Mouse (Mus musculus) subcutaneous adipose tissue, adult 2 months (tissue): ENCODE measurements around the gene Fbxo22. TPM values are rescaled to one million over a fixed set of nuclear protein-coding genes. Genes with fewer than 3 reads are reported as not detected.

Experiments
- polyA plus RNA-seq: library from polyadenylated mRNA; depleted of rRNA; stranded (reverse); fragments of >200 nt; gene quantifications from 2 replicates; pipeline ENCODE4 v1.2.3, GENCODE M21; 2012; ENCODE audit warnings: low replicate concordance; rRNA removed

Gene Fbxo22
- polyA plus RNA-seq, result 22.4 and 24.8 TPM in 2 replicates

DNA sequence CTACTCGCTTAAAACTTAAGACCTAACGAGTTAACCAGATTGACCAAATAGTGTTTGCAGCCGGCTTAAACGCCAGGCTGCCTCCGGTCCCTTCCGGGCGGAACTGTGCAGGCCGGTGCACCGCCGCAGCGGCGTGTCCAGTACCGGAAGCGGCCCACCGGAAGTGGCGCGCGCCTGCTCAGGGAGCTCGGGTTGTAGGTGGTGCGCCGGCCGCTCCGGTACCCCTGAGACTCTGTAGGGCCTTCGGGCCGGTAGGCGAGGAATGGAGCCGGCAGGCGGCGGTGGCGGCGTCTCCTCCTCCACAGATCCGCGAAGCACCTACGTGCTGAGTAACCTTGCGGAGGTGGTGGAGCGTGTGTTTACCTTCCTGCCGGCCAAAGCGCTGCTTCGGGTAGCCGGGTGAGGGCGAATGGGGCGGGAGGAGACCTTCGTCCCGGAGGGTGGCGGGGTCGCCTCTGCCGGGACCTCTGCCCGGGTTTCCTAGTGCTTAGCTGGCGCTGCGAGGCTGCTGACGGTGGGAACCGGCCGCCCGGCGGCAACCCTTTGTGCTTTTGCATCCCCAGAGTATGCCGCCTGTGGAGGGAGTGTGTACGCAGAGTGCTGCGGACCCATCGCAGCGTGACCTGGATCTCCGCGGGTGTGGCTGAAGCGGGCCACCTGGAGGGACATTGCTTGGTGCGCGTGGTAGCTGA is at the start of gene Fbxo22:
TSS of gene Fbxo22 (plus strand) at position 136 of the 692 bp plus-strand sequence.

Other genes starting within 250 kb of the Fbxo22 start
- gene Chrna5, start 228.0 kb upstream of the Fbxo22 start, polyA plus RNA-seq, result 0.10 TPM in 1 of 2 replicates, not detected in the other
- gene Chrna3, start 182.4 kb upstream of the Fbxo22 start, polyA plus RNA-seq, result not detected in 2 replicates
- 0.51 TPM in 1 of 2 replicates, not detected in the other for gene Chrnb4, start 160.1 kb upstream of the Fbxo22 start, polyA plus RNA-seq
- gene Ube2q2, start 60.1 kb upstream of the Fbxo22 start, polyA plus RNA-seq, result 10.2 and 14.8 TPM in 2 replicates
- gene Nrg4, start 117.9 kb downstream of the Fbxo22 start, polyA plus RNA-seq, result 59.5 and 111 TPM in 2 replicates
- 0.19 and 8.7 TPM in 2 replicates for gene Tmem266, start 118.0 kb downstream of the Fbxo22 start, polyA plus RNA-seq